Mouse (Mus musculus) heart, adult 2 months (tissue): Measurements from ENCODE around the gene Hypk.

Source experiments
- CTCF ChIP-seq: fragments of 200-600 bp; IDR thresholded peaks from 2 replicates; pipeline ENCODE4 v1.8.1; 2022; ENCODE audit warnings: antibody characterized with exemption, mild to moderate bottlenecking, moderate library complexity
- EP300 ChIP-seq: fragments of 200-500 bp; IDR thresholded peaks from 2 replicates; pipeline ENCODE4 v1.6.1; 2011; ENCODE audit warnings: low read depth, low read length, control low read depth; ENCODE audit not compliant: insufficient read depth
- POLR2A ChIP-seq: fragments of 200-500 bp; IDR thresholded peaks from 2 replicates; pipeline ENCODE4 v1.6.1; 2011; ENCODE audit warnings: mild to moderate bottlenecking, low read depth, low read length, control low read depth; ENCODE audit not compliant: insufficient read depth

DNA sequence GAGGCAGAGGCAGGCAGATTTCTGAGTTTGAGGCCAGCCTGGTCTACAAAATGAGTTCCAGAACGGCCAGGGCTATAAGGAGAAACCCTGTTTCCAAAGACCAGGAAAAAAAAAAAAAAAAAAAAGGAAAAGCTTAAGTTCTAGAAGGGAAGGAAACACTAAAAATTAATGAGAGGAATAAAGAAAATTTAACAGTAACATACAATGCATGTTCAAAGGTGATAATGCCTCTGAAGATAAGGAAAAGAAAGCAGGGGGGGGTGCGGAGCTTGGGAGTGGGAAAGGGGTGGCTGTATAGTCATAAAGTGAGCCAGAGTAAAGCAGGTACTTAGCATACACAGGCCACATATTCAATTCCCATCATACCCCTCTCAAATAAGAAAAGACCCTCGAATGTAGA is 8.0 kb upstream of the Hypk start:
- TF ChIP-seq EP300 (no peak), POLR2A (no peak), CTCF (no peak)
